Mouse (Mus musculus) cerebral cortex, adult 2 months (tissue): ENCODE results near the gene Limch1.

Source experiments
- WGBS: fragments of 180-500 bp; shearing (Covaris S2); methylation state at CpG from one replicate; pipeline ENCODE4 v1.1.7; 2018; 5-methylcytosine and 5-hydroxymethylcytosine counted together

Gene Limch1

DNA sequence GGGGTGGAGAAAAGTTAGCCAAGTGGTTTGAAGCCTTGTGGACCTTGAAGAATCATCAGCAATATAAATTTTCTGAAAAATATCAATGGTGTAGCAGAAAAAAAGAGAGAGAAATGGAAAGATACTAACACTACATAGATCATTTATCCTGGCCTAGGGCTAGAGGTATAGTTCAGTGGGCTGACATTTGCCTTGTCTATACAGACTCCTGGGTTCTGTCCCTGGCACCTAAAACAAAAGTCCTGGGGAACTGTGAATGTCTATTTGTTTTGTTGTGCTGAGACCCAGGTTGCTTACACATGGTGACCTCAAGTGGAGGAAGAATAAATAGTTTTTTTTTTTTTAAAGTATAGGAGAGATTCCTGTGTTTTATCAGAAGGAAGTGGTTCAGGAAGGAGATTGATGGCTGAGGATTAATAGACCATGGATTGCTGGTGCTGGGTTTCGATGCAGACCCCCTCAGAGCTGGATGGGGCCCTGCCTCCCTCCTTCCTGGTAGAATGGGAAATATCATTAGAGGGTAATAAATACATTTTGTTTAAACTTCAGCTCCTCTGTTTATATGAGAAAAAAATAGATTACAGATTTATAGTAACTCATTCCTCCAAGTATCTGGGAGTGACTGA, 40.5 kb downstream of the Limch1 start:
- WGBS: 78% methylated on average over 1 of the region's 1 CpGs

DNA sequence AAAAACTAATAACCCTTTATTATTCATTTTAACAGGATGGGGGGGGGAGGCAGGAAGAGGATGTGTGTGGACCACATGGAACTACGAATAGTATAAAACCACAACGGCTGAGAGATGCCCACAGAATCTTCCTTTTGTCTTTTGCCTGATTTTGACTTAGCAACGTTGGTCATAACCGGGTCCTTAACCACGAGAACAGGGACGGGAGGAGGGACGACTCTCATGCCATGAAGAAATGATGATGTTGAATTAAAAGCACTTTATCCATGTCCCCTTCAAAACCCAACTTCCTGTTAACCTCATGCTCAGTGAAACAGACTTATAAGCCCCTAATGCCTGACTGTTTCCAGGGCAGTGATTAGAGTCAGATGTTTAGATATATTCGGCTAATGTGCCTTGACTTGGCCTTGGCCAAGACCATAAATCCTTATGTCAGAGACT, 41.0 kb downstream of the Limch1 start:
- WGBS: 84% methylated on average over 8 of the region's 8 CpGs

DNA sequence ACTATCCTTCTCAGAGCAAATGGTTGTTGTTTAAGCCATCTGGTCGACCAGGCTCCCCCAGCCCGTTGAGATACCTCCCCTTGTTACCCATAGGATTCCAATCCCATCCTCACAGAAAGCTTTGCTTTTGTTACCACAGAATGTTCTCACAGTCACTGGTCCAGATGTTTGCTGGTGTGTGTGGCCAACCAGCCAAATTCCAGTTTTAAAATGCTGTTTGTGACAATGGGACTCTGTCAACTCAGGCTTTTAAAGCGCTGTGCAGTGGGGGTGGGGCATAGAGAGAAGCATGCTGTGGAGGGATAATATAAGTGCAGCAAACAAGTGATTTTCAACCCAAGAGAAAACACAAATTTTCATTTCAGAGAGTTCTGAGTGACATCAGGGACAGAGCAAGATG, 43.4 kb downstream of the Limch1 start:
- WGBS: 57% methylated on average over 3 of the region's 3 CpGs

DNA sequence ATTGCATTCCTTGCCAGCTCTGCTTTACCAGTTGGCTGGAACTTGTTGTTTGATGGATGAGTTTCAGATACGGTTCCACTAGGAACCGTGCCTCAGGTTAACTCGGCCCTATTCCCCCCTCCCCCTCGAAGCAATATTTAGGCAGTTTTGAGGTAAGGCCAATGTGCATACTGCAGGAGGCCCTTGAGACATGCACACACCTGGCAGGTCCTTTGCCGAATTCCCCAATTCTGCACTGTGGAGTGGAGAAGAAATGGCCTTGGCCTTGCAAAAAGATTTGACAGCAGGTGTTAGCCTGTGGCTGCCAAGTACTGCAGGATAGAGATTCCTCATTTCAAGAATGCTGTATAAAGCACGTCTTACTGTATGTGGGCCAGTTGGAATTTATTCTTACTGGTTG, 45.5 kb downstream of the Limch1 start:
- 70% methylated on average over 6 of the region's 6 CpGs for WGBS

DNA sequence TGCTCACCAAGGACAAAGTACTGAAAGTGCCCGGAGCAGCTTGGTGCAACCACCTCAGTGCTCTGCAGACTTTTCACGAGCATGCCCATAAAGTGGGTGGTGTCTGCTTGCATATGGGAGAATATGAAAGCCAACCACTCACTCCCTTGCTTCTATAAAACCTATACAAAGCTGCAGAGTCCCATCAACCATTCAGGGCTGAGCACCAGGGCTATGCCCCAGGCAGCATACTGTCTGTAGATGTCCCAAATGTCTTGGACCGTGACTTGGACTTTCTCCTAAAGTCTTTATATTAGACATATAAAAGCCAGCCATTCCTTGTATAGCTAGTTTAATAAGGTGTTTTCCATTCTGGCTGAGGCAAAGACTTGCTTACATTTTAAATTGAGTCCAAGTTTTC, 47.6 kb downstream of the Limch1 start:
- 87% methylated on average over 3 of the region's 3 CpGs for WGBS

DNA sequence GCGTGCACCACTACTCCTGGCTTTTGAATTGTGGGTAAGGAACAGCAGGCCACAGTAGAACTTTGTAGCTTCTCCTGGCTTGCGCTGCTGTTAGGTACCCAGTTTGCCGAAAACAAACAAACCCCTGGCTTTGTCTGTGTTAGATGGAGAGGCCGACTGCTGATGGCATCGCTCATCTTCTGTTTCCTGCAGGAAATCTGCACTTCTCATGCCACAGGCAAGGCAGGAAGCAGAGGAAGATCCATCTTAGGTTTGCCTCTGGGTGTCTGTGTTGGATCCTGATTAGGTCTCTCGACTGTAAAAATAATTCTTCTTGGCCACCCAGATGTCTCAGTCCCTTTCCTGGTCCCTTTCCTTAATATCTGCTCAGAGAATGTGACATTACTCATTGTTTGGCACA, 51.7 kb downstream of the Limch1 start:
- 71% methylated on average over 6 of the region's 6 CpGs for WGBS

DNA sequence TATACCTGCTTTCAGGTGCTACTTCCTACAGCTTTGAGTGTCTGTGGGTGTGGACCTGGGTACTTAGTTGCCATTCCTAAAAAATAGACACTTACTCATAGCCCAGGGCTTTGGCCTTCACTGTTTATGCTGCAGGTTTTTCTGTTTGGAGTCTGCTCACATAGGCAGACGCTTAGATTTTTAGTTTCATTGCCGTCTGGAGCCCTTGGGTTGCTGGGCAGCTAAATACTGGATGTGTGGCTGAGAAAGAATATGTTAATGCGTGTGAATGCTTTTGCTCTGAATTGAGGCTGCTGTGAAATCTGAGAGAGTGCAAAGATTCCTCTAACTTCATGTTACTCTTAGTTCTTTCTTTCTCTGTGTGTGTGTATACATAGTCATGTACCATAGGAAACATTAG, 52.5 kb downstream of the Limch1 start:
- 39% methylated on average over 3 of the region's 3 CpGs for WGBS

DNA sequence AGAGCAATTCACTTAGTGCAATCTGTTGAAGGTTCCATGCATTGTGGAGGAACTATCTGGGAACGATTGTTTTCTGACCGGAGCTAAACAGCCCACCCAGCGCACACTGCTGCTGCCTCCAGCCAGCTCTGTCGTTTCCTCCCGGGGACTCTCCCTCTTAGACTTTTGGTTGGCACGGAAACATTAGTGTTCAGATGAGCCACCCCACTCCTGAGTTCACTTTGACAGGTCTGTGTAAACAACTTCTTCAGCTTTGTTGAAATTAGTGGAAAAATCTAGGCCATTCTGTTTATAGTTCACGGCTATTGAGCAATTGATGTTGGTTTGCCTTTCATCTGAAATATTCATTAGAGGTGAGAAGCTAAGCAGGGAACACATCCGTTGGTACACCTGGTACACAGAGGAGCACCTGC, 53.0 kb downstream of the Limch1 start:
- 32% methylated on average over 8 of the region's 8 CpGs for WGBS

DNA sequence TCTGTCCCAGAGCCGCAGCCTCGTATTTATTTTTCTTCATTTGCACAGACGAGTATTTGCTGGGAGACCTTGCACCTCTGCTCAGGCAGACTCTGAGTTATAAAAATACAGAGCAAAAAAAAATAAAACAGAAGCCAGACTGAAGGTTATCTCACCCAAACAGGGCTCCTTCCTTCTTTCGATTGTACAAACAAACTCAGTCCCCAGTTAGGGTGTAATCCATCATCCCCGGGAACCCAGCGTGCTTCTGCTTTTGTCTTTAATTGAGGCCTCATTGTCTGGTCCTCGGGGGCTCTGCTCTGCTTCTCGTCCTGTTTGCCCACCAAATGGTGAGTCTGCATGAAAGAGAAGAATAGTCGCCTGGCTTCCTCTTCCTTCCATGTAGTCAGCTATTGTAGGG, 54.6 kb downstream of the Limch1 start:
- 58% methylated on average over 9 of the region's 9 CpGs for WGBS

DNA sequence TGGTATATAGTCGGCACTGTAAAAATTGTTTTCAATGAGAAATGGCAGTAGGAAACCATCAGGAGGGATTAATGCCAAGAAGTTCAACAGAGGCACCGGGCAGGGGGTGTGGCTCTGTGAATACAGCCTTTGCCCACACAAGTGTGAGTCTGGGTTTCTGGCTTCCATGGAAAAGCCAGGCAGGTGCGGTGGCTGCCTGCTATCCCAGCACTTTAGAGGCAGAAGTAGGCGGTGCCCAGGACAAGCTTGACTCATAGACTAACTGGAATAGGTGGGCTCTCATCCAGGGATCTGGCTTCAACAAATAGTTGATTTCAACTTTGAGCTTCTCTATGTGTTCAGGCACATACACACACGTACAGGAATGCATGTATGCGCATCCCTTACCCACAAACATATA, 55.4 kb downstream of the Limch1 start:
- WGBS: 70% methylated on average over 6 of the region's 6 CpGs

DNA sequence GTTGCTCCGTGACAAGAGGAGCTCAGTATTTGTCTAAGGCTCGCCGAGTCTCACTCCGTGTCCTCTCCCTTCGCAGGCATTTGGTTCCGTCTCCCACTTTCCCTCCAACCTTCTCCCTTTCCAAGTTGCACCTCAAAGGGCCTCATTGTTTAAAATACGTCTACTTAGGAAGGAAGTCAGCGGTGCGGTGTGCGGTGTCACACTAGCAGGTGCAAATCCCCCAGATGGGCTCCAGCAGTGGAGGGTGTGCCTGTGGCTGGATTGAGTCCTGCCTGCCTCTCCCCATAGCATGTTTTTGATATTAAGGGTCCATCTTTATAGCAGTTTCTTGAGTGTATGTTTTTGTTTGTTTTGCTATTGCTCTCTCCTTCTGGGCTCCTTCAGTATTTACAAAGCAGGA, 56.6 kb downstream of the Limch1 start:
- 65% methylated on average over 10 of the region's 10 CpGs for WGBS

DNA sequence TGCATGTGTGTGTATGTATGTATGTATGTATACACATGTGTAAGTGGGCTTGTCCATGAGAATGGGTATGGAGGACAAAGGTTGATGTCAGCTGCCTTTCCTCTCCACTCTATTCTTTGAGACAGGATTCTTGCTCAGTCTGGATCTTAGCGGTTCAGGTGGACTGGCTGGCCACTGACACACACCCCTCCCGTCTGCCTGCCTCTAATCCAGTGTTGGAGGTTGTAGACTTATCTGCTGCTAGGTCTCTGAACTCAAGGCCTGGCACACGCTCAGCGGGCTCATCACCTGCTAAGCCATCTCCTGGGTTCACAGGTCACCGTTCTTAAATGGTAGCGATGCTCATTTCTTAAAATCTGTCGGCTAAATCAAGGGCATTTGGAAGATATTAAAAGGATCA, 60.7 kb downstream of the Limch1 start:
- WGBS: 91% methylated on average over 7 of the region's 7 CpGs

DNA sequence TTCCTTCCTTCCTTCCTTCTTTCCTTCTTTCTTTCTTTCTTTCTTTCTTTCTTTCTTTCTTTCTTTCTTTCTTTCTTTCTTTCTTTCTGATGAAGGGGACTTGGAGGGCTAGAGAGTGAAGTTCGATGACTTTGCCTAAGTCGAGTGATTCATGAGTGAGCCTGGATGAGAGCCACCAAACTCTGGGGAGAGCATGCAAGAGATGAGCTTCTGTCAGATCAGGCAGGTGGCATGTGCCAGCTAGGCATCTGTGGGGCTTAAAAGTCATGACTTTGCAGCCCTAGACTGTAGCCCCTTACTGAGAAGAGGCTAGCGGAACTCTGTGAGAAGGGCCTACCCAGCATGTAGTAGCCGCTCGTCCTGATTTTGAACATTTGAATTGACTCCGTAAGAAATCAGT, 62.1 kb downstream of the Limch1 start:
- 84% methylated on average over 6 of the region's 6 CpGs for WGBS

DNA sequence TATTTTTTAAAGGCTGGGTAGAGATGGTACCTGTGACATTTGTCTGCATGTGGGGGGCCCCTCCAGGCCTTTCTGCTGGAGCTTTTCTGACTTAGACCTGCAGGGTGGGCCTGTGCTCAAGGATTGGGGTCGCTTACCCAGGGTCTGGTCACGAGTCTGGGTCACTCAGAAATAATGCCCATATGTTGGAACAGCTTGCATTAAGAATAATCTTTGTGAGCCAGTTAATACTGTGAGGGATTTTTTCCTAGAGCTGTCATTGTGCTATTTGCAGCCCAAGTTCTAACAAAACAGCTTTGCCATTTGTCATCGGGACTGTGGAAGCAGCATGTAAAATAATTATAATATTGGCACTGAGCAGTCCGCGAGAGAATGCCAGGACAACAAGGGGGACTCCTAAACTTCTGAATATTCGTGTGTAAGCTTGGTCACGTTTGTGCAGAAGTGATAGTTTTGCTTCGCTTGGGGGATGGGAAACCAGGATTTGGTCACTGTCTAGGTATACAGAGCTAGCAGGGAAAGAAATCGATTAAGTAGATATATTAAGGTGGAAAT, 63.5 kb downstream of the Limch1 start:
- WGBS: 58% methylated on average over 9 of the region's 9 CpGs

DNA sequence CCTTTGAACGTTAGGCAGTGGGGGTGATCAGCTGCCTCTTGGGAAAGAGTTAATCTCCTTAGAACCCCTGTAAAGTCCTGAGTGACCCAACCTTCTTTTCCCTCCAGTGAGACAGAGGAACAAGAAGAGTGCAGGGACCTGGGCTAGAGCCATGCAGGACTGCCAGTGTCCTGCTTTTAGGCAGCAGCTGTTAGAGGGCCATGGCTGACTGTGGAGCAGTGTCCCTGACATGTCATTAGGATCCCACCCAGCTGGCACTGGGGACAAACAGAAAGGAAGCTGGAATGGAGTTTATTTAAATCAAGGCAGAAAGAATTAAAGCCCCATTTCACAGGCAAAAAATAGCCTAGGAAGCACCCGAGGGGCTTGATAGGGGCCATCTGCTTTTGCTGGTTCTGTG, 64.8 kb downstream of the Limch1 start:
- WGBS: 65% methylated on average over 2 of the region's 2 CpGs

DNA sequence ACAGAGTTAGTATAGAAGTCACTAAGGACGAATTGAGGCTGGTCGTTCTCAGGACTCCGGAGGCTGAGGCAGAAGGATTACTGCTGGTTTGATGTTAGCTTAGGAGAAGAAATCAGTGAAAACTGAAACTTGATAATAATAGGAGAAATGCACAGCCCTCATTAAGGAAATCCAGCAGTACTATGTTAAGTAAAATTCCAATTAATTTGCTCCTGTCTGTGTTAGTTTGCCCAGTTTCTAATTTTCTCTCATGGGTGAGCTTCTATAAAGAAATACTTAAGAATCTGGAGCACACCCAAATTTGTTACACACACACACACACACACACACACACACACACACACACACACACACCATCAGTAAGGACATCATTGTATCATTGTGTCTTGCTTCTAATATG, 69.0 kb downstream of the Limch1 start:
- WGBS: 72% methylated on average over 3 of the region's 3 CpGs

DNA sequence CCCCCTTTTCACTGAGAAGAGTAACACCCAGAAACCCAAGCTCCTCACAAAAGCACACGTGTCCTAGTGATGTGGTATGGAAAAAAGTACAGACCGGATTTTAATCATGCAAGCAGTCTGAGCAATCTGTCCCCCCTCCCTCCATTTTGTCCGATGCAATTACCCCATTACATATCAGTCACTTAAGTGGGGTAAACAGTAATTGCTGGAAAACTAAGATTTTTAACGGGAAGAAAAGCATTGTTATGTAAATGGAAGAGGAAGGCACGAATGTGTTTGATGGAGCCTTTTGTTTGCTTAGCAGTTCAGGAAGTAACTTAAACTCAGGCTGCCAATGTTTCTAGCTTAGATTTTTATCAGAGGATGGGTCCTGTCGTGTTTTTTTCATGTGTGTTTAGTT, 70.2 kb downstream of the Limch1 start:
- WGBS: 49% methylated on average over 6 of the region's 6 CpGs

DNA sequence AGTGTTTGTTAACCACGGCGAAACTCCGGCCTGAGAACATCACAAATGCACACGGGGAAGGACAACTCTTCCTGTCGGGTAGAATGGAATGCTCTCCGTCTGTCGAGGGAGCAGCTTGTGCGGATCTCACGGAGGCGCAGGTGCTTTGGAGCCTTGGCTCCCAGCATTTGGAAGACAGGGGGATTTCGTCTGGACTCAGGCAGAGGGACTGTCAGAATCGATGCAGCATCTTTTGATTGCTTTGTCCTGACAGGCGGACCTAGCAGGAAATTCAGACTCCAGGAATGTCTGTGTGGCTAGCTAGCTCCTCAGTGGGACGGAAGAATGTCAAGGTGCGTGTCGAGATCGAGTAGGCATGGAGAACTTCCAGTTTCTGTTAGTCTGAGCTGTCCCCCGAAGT, 71.1 kb downstream of the Limch1 start:
- 75% methylated on average over 18 of the region's 18 CpGs for WGBS

DNA sequence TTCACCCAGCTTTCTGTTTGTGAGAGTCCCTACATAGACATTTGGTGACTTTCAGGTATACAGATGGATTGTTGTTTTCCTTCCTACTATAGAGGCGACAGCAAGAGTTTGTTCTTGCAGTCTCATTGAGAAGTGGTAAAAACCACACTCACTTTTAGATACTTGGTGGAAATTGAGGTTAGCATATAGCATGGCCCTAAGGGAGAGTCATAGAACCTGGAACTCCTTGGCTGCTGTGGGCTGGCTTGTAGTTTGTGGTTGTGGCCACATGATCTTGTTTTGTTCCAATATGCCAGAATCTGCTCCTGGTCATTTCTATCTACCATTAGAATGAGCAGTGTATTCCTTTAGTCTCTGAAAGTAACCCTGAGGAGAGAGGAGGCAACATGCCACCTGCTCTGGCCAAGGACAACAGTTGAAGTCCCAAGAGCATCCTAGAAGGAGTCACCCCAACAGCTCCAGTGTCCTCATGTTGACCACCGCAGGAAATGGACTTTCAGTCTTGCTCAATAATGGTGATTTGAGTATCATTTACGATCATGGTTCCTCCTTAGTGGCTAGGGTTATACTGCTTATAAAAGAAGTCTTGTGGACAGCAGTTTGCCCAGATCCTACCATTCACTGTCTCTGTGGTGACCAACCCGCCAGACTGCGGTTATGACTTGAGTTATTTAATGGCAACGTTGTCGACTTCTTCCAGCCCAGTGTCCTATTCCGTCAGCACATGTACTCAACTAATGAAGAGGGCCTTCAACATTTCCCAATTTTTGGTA, 71.7 kb downstream of the Limch1 start:
- WGBS: 94% methylated on average over 8 of the region's 8 CpGs

DNA sequence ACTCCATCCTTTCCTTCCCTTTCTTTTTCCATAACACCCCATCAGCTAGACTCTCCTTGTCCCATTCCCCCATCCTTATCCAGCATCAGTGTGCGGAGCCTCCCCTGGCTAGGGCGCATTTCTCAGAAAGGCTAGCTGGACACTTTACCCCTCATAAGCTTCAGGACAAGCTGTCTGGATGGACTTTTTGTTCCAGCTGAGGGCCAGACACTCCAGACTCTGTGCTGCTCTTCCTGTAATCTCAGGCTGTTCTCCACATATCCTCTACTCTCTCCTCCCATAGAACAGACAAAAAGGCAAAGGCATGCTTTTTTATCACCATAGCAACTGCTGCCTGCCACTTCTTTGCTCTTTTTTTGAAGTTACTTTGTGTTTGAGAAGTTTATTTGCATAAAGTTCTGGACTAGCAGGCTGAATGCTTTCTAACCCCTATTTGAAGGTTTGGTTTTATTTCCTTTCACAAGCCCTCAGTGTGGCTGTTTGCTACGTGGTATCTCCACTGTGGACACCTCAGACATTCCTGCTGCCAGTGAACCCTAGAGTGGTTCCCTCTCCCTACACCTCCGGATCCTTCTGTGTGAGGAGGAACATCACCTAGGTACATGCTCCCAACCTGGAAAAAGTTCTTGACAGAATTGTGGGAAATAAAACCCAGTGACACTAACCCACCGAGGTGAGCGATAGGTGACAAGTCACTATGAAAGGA, 77.0 kb downstream of the Limch1 start:
- 68% methylated on average over 6 of the region's 6 CpGs for WGBS

DNA sequence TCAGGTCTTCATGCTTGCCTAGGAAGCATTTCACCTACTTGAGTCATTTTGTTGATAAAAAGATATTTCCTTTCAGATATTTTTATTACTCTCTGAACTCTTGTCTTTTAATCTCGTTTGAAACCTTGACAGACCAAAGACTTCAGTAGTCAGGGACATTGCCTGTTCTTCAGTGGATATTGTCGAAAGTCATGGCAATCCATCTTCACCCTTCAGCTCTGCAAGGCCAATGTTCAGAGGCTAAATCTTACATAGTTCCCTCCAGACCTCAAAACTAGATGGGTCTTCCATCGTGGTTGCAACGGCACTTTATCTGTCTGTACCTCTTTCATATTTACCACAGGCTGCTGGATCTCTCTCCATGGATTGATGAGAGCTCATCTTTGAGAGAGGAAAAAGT, 80.0 kb downstream of the Limch1 start:
- WGBS: 93% methylated on average over 4 of the region's 4 CpGs

DNA sequence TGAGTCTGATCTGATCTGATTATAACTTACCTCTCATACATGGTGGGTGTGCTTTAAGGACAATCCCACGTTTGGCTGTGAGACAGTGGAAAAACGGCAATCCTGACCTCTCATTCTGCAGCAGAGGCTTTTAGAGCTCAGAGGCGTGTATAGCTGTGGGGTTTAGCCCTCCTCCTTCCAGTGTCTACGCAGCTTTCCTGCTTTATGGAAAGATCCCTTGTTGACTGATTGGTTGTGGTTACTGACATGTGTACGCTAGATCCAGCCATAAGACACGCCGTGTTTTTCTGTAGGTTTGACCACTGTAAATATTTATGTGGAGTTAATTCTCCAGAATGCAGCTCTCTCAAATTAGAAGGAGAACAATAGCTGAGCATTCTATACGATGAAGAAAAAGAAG, 81.2 kb downstream of the Limch1 start:
- 59% methylated on average over 8 of the region's 8 CpGs for WGBS

DNA sequence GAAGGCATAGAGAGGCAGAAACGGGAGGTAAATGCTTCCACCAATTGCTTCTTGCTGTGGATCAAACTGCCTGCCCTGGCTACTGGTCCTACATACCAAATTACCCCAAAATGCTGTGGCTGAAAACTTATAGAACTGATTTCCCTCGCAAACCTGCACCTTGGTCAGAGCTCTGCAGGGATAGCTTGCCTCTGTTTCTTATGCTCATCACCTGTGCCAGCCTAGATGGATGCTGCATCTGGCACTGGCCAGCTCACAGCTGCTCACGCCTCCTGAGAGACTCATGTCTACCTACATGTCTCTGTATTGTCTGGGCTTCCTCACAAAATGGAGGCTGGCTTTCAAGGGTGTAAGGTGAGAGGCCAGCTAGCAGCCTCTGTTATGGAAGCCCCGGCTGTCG, 83.9 kb downstream of the Limch1 start:
- 88% methylated on average over 5 of the region's 5 CpGs for WGBS
